Mouse (Mus musculus) megakaryocyte, adult 5-6 weeks (primary cell): ENCODE results near the gene Tmem62. TPM values are rescaled to one million over a fixed set of nuclear protein-coding genes. Genes with fewer than 3 reads are reported as not detected.
A peak's percentile ranks its signal among the peaks of the same experiment; 100 is the strongest.
"Not testable (repeated sequence)": the region's sequence is repeated elsewhere in the genome, so short reads cannot be mapped to it uniquely, and the experiment has no call there.

ENCODE experiments used
- ATAC-seq: 2 replicates; pipeline ENCODE4 v1.8.0; 2016; ENCODE audit warnings: mild to moderate bottlenecking, inconsistent platforms; ENCODE audit not compliant: poor library complexity, severe bottlenecking
- total RNA-seq, 2 experiments: library from RNA; stranded (forward) in 1 of 2; stranded (reverse) in 1 of 2; fragments of 153-499, 151-499 nt in 1 of 2; fragments of 221-1000, 200-1000 nt in 1 of 2; gene quantifications; 2 replicates each; pipeline versions ENCODE4 v1.2.3 to v1.2.4; 2015 to 2017

Tmem62 gene
- total RNA-seq, 2 experiments from 2014 or later = 8.4 to 10.4 TPM

DNA sequence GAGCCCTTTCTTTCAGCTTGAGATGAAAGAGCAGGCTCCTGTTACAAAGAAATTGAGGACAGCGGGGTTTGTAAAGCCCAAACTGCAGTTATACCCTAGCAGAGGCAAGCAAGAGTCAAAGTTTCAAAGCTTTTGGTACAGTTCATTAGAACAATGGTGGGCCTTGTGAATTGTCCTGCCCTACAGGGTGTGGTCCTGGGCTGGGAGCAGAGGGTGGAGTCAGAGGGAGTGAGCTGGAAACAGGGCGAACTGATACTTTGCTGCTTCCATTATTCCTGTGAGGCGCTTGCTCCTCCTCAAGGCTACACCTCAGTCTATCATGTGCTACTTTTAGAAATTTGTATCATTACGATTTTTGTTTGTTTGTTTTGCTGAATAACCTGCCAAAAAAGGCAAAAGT lies 14.4 kb downstream of the Tmem62 start:
- no peak for ATAC-seq

DNA sequence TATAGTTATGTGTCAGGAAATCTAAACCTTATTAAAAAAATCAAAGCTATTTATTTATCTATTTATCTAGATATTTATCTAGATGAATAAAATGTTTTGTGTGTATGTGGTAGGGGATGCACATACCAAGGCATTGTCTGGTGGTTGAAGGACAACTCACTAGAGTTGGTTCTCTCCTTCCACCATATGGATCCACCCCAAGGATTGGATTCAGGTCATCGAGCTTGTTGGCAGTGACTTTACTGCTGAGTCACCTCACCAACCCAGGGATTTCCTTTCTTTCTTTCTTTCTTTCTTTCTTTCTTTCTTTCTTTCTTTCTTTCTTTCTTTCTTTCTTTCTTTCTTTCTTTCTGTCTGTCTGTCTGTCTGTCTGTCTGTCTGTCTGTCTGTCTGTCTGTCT lies 19.8 kb downstream of the Tmem62 start:
- not testable (repeated sequence) for ATAC-seq

DNA sequence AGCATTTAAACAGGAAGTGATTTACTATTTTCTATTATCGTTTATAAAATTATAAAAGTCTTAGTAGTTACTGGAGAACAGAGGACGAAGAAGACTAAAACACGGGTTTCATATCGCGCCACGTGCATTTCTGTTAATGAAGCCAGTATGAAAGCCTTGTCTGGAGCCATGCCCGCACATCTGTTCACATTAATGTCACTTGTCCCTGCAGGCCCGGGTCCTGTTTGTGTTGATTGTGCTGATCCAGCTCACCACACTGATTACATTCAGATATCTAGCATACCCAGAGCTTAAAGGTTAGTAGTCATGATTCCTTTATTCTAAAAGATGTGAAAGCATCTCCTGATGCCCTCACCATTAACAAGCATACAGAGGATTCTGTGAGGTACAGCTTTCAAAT lies 22.0 kb downstream of the Tmem62 start:
- ATAC-seq = no peak

DNA sequence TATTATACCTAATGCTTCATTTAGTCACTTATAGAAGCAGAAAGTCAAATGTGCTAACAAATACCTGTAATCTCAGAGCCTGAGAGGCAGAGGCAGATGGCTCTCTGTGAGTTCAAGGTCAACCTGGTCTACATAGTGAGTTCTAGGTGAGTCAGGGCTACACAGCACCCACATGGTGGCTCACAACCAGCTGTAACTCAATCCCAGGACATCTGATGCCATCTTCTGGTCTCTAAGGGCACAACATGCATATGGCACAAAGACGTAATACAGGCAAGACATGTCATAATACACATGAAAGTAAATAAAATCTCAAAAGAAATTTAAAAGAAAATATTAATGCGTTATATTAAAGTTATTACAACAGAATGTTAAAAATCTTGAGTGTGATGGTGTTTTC lies 26.8 kb downstream of the Tmem62 start:
- ATAC-seq = no peak

DNA sequence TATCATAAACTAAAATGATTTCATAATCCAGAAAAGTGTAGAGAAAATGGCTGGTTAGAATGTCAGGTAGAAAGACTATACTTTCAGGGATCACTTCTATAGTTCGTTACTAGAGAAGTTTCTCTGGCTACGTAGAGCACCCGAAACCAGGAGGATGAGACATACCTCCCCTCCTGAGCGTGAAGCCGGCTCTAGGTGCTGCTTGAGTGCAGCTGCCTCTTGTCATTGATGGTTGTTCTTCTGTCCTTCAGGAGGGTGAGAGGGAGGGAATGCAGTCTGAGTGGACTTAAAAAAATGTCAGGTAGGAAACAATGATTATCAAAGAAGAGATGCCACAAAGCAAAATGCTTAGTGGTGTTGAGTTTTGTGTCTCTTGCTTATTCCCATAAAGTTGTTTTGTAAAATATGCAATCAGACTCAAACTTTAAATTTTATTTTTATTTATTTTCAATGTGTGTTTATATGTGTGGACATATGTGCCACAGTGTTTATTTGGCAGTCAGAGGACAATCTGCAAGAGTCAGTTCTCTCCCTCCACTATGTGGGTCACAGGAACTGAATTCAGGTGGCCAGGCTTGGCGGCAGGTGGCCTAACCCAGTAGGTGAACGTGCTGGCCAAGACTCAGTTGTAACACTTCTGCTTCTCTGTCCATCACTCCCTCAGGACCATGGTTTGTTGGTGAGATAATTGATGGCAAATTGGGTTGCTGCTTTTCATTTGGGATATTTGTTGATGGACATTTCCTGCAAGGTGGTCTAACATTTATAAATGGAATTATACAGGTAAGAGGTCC lies 27.4 kb downstream of the Tmem62 start:
- ATAC-seq = no peak

DNA sequence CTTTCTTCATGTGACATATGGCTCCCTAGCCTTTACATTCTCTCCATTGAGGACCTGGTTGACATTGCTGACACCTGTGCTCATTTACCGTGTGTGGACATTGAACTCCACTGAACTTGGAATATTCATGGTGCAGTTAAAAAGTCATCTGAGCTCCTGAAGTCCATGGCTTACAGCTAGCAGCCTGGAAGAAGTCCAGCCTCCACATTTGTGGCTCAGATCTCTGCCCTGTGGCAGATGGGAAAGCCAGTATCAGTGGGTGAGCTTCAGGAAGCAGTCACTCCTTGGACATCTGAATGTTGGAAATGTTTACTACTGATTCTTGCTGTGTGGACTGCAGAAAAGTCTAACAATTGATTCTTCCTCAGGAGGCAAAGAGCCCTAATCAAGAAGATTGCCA lies 30.2 kb downstream of the Tmem62 start:
- ATAC-seq = no peak

DNA sequence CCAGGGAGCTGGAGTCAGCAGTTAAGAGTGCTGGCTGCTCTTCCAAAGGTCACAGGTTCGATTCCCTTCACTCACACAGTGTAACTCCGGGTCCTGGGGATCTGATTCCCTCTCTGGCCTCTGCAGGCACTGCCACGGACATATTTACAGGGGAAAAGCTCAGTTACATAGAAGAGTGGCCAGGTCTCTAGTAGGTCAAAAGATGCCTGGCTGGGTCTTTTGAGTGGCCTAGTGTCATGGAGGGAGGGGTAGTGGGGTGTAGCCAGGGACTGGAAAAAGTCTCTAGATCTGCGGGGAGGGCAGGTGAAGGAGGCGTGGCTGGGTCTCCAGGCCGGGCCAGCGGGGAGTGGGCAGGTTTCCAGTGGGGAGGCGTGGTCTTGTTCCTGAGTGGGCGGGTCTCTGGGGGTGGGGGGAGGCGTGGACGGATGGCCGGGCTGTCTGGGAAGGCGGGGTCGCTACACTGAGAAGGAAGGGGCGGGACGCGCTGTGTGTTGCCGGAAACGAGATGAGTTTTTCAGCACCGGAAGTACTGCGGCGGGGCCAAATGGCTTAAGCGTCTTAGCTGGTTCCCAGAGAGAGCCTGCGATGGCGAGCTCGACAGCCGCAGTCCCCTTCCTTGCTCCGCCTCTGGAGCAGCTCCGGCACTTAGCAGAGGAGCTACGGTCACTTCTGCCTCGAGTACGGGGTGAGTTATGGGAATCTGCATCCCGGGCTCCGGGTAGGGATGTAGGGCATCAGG lies 31.3 kb downstream of the Tmem62 start, which contains the start of gene Ccndbp1:
TSS of gene Ccndbp1 (plus strand) at position 479 of the 739 bp plus-strand sequence.
- peak; percentile 97 for ATAC-seq

DNA sequence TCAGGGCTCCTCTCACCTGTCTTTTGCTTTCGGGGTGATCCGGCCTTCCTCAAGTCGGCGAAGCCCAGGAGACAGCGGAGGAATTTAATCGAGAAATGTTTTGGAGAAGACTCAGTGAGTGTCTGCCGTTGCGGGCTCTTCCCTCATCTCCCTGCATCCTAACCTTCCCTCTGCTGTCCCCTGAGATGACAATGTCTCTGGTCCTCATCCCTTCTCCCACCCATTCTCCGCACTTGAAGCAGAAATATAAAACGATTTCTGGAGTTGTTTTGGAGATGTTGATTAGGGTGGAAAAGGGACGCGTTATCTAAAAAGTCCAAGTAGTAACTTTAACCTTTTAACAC lies 31.8 kb downstream of the Tmem62 start:
- no peak for ATAC-seq

DNA sequence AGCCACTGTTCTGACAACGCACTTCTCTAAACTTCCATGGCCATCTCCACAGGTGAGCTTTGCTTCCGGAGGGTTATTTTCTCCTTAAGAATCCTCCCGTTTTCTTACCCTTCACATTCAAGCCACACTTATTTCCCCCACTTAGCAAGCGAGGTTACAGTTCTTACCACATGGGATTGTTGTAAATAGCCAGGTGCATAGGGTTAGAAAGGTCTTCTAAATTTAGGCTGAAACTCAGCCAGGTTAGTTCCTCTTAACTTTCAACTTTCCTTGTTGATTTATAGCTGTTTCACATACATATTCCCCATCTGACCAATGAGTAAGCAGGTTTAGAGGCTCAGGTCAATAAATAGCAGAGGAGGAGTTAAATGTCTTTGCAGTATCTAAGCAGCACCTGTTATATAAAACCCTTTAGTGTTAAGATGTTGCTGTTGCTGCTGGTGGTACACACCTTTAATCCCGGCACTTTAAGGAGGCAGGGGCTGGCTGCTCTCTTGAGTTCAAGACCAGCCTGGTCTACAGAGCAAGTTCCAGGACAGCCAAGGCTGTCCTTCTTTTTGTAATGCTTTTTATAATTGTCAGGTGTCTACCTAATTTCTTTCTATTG lies 32.4 kb downstream of the Tmem62 start:
- ATAC-seq = no peak

DNA sequence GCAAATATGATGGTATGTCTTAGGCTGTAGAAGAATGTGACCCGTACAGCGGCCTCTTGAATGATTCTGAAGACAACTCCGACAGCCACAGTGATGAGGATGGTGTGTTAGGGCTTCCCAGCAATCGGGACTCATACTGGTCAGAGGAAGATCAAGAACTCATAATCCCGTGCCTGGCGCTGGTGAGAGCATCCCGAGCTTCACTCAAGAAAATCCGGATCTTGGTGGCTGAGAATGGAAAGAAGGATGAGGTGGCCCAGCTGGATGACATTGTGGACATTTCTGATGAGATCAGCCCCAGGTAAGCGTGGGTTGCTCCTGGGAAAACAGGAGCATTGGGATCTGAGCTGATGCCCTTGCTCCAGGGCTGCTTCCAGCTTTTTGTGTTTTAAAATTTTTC lies 35.9 kb downstream of the Tmem62 start:
- no peak for ATAC-seq

DNA sequence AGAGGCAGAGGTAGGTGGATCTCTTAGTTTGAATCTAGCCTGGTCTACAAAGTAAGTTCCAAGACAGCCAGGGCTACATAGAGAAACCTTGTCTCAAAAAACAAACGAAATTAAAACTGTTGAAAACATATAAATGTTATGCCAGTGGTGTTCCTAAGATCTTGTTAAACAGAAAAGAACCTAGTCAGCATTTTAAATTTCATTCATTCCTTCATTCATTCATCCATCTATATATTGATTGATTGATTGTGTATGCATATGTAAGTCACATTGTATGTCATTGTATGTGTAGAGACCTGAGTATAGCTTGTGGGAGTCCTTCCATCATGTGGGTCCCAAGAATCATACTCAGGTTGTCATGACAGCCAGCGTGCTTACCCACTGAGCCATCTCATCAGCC lies 38.7 kb downstream of the Tmem62 start:
- no peak for ATAC-seq

DNA sequence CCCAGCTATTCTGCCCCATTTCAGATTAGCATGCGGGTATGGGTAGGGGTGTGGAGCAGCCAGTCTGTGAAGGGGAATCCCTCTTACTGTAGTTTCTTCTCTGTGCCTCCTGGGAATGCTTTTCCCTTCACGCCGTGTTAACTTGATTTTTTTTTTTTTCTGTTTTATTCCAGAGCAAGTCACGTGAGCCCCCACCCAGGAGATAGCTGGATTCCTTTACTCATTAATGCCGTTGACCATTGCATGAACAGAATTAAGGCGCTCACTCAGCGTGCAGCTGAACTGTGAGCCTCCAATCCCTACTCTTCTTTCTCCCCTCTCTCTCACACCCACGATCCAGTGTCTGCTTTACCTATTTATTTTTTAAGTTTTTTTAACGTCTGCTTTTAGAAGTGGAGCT lies 39.4 kb downstream of the Tmem62 start:
- ATAC-seq = no peak

DNA sequence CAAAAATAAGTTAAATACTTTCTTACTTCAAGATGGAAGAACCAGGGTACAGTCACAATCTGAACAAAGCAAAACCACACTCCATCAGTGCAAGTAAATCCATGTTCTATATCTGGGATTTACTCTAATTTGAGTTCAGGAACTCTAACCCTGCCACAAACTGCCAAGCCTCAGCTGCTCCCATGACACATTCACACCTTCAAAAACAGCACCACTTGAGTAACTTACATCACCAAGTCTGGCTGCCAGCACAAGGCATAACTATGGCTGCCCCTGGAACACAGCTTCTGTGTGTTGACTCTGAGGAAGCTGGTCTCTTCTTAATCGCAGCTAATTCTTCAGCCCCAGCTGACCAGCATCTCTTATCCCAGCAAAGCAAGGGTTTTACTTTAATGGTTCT lies 40.3 kb downstream of the Tmem62 start:
- no peak for ATAC-seq

DNA sequence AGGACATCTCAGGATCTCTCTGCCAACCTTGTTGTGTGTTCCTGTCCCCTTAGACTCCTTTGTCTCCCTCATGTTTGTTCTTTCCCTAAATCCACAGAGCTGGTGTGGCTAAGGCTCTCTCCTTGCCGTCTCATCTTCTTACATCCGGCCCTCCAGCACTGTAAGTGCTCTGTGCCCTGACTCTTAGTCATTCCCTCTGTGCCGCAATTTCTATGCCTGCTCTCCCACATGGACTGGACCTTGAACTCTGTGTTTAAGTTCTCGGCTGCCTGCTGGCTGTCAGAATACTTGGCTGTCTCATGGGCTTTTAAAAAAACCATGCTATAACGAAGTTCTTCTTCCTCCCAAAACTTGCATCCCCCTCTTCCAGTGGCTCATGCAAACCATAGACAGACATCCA lies 46.1 kb downstream of the Tmem62 start:
- no peak for ATAC-seq

DNA sequence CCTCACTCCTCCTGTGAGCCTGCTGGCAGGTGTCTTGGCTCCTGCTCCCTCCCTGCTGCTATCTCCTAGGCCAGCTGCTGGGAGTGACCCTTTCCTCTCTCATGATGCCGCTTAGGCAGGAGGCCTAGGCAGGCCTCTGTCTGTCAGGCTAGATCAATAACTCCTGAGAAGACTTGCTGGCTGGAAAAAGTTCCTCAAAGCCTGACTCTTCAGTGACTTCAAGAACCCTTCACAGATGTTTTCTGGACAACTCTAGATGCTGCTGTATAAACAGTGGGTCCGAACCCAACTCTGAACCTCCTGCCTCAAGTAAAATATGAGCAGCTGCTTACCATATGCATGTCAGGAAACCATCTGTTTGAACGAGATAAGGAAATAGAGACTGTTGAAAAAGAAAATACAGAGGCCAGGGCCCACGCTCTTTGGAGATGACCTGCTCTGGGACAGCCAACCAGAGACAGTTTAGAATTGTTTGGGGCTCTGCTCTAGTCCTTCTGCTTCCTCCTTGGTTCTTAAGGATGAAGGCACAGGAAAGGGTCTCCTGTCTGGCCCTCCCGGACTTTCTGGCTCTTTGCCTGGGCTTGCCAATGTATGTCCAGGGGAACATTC lies 60.0 kb downstream of the Tmem62 start, which contains the start of gene Epb42:
TSS of gene Epb42 (minus strand) at position 340 of the 609 bp plus-strand sequence.
- ATAC-seq = peak; percentile 51

DNA sequence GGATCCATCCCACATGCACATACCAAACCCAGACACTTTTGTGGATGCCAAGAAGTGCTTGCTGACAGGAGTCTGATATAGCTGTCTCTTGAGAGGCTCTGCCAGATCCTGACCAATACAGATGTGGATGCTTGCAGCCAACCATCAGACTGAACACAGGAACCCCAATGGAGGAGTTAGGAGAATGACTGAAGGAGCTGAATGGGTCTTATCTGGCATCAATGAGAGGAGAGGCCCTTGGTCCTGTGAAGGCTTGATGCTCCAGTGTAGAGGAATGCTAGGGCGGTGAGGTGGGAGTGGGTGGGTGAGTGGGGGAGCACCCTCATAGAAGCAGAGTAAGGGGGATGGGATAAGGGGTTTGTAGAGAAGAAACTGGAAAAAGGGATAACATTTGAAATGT lies 62.0 kb downstream of the Tmem62 start:
- ATAC-seq = not testable (repeated sequence)

DNA sequence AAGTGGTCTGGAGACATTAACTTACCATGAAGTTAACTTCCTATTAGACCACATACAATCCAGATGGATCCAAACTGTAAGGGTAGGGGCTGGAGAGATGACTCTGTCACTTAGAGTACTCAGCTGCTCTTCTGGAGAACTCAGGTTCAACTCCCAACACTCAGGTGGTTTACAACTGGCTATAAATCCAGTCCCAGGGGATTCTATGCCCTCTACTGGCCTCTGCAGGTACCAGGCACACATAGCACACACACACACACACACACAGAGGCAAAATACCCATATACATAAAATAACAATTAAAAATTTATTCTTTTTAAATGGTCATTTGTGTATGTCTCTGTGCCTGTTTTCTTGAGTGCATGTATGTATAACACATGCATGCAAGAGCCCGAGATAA lies 62.6 kb downstream of the Tmem62 start:
- no peak for ATAC-seq

DNA sequence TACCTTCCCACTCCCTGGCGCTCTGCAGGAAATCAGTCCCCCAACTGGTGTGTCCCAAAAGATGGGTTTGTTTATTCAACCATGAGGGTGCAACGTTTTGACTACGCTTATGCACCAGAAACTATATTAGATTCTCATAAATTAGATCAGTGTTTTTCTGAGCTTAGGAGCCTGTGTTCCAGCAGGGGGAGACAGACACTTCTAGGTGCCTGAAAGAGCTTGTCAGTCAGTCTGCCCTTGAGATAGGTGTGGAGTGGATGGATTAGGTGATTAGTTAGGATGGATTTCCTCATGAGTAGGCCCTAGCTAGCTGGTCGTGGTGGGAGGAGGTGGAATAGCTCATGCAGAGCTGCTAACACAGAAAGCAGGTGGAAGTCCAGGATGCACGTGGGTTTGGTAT lies 64.3 kb downstream of the Tmem62 start:
- peak; percentile 51; the same call in 1 of the 2 replicates for ATAC-seq

DNA sequence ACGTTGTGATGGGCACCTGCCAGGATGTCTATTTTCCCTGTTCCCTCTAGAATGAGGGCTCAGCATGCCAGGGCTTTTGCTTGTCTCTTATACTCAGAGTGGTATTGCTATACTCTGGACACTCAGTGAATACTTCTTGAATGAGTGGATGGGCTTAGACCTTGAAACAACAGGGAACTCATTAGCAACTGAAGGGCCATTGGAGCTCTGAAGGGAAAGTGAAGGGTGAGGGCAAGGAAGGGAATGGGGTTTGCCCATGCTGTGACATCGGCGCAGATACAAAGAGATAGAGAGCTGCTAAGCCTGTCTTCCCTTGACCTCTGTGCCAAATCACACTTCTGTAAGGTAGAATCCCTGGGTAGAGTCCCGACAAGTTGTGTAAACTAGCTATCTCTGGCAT lies 68.8 kb downstream of the Tmem62 start:
- no peak for ATAC-seq

DNA sequence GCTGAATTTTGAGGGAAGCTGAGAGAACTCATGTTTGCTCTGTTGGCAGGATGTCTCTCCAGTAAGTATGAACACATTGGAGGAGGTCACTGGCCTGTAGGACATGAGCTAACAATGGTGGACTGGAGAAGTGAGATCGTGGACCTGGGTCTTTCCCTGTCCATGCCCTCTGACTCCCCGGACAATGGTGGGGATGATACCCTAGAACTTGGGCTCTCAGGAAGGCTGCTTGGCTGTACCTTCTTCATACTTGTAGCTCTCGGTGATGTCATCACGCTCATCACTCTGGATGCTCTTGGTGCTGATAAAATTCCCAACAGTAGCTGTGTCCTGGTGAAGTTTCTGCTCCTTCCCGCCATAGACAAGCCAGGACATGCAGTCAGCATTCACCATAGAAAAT lies 75.4 kb downstream of the Tmem62 start:
- ATAC-seq = no peak

DNA sequence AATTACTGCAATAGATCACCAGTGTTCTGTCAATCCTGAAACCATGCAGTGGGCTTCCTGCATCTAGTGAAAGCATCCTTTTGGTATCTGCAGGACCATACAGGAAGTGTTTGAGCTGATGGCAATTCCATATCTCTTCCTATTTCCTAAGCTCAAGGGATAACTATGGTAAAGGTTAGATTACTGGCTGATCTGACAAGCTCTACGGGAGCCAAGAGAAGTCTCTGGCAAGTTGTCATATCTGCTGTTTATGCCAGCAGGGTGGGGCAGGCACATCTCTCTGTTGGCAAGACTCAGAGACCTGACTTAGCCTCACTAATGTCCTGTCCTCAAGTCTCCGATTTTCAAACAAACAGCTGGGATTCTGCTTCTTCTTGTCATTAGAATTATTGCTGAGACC lies 77.2 kb downstream of the Tmem62 start:
- ATAC-seq = no peak
